Mouse (Mus musculus): Measurements from ENCODE around the gene Bicral.
"Not testable (repeated sequence)": the region's sequence is repeated elsewhere in the genome, so short reads cannot be mapped to it uniquely, and the experiment has no call there.

Gene Bicral

DNA sequence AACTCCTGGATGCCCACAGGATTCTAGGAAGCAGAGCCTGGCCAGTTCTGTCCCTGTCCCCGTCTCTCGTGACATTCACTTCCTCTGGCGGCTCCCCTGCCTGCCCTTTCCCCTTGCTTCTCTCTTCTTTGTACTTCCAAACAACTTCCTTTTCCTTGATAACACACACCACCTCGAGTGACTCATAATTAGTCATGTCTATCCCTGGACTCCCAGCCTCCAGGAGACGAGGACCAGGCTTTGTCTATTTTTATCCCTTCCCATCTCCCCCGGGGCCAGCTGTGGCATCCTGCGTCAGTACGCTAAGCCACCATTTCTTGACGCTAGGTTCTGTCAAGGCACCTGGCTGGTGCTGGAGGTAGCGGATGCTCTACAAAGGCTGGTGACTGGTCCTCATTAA lies 15.9 kb upstream of the Bicral start:
- no peak for DNase-seq

DNA sequence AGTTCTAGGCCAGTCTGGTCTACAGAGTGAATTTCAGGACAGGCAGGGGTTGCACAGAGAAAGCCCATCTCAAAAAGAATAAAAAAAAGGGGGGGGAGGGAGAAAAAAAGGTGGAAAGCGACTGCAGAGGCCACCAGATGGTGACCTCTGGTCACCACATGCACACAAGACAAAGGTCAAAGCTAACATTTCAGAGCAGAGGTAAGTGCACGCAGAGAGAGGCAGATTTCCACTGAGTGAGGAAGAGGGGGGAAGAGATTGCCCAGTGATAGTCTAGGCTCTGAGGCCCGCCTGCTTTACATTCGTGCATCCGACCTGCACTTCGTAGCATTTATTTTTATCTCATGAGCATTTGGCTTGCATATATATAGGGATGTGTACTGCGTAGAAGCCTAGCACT lies 14.5 kb upstream of the Bicral start:
- DNase-seq, result no peak

DNA sequence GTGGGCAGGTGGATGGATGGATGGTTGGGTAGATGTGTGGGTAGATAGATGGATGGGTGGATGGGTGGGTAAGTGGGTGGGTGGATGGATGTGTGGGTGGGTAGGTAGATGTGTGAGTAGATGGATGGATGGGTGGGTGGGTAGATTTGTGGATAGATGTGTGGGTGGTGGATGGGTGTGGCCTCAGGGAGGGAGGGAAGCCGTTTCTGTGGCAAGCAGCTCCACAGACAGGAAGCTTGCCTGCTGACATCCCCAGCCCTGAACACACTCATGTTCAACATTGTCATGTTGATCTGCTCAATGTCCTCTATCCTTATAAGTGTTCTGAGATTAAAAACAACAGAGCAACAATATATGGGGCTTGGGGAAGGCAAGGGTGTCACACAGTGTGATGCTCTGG lies 12.6 kb upstream of the Bicral start:
- peak; percentile 29 for DNase-seq

- DNase-seq, result peak; percentile 72
These were observed 12.0 kb upstream of the Bicral start for GRCm38 (mm10) chr17:46870204-46870798.

- no peak for DNase-seq
These were observed 8.6 kb upstream of the Bicral start for GRCm38 (mm10) chr17:46866836-46867235.

- no peak for DNase-seq
These were observed 6.4 kb upstream of the Bicral start for GRCm38 (mm10) chr17:46864566-46865195.

DNA sequence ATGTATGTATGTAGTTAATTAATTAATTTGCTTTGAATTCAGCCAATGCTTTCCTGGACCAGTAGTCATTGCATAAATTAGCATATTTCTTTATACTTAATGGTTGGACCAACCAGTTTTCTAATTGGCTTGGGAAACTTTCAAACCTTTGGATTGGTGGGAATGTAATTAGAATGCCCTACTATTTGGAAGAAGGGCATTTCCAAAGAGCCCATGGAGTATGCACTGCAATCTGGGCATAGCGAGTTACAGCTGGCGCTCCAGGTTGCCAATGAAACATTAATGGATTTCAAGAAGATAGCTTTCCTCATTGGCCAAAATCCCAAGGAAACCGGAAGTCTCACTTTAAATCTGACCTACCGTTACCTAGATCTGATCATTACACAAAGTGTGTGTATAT lies 1.8 kb upstream of the Bicral start:
- no peak for DNase-seq

GRCm38 (mm10) chr17:46858749-46859444 lies 615 bp upstream of the Bicral start:
- no peak for DNase-seq

- peak; percentile 77 for DNase-seq
These were observed 850 bp downstream of the Bicral start for GRCm38 (mm10) chr17:46857361-46857902.

- DNase-seq, result peak; percentile 76
These were observed 1.6 kb downstream of the Bicral start for GRCm38 (mm10) chr17:46856471-46857360.

GRCm38 (mm10) chr17:46856107-46856388 lies 2.2 kb downstream of the Bicral start:
- DNase-seq, result no peak

- peak; percentile 40 for DNase-seq
These were observed 2.8 kb downstream of the Bicral start for GRCm38 (mm10) chr17:46855328-46856106.

DNA sequence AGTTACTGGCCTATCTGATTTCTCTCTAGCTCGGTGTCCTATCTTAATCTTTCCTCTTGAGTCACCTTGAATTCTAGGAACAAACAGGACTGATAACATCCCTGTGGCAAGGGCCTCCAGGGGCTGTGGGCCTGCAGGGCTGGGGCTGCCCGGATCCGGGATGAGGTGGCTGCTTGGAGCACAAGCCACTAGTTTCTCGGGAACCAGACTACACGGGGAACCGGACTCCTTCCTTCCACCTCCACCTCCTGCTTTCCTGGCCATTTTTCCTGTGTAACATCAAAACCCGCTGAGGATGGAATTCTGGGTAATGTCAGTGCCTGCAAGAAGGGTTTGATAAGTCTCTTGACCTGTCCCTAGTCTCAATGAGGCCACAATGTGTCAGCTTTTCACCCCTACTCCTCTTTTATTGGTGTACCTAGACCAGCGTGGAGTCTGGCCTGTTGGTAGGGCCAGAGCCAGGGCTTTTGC lies 3.6 kb downstream of the Bicral start:
- no peak for DNase-seq

DNA sequence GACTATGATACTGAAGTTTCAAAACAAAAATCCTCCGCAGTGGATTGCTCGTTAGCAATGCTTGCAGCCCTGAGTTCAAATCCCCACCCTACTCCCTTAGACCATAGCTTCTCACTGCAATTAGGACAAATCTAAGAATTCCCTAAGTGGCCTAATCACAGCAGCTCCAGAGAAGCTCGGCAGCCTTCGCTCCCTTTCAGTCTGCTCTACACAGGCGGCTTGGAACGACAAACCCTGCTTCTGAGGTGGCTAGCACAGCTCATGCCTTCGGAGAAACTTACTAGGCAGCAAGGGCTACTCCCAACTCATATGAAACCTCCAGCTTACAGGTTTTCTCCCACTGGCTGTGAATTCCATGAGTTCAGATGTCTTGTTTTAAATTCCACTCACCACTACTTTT lies 4.2 kb downstream of the Bicral start:
- no peak for DNase-seq

GRCm38 (mm10) chr17:46853281-46853680 lies 5.0 kb downstream of the Bicral start:
- DNase-seq, result peak; percentile 24

DNA sequence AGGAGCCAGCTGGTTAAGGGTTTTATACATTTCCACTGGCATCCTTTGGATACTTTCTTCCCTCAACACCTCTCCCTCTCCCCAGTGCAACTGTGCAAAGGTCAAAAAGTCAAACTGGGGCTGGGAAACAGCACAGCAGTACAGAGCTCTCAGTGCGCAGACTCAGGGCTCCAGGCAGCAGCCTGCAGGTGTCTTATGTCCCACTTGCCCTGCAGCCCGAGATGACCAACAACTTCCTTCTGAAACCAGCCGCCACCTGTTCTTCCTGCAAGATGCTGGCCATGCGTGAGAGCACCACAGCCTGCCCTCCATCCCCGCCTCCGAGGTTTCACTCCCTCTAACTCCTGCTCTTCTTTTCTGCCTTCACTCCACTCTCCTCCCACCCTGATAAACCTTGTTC lies 5.6 kb downstream of the Bicral start:
- DNase-seq, result no peak

DNA sequence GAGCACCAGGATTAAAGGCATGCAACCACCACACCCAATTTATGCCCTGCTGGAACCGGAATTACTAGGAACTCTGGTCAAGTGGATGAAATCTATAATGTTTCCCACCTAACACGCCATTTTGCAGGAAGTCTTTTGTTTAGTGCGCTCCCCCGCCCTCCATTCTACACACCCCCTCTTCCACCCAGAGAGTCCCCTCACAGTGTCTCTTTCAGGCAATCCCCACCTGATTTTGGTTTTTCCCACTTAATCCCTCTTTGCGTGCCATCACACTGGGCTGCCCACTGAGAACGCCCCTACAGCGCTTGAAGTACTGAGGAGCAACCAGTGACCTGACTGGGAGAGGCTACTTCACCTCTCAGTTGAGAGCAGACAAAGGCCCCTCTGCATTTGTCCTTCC lies 11.1 kb downstream of the Bicral start:
- no peak for DNase-seq

GRCm38 (mm10) chr17:46846573-46846972 lies 11.7 kb downstream of the Bicral start:
- DNase-seq, result not testable (repeated sequence)

DNA sequence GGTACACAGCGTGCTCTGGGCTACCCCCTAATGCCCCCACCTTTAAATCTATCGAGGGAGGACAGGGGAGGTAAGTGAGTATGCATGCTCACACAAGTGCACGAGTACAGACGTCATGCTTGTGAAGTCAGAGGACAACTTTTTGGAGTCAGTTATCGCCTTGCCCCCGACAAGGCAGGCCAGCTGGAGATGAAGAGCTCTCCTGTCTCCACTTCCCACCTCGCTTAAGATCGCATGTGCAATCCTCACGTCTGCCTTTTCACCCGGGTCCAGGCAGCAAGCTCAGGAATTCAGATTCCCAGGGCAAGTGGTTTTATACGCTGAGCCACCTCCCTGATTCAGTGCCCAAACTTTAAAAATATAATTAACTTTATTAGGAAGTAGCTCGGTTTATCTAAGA lies 13.0 kb downstream of the Bicral start:
- no peak for DNase-seq

DNA sequence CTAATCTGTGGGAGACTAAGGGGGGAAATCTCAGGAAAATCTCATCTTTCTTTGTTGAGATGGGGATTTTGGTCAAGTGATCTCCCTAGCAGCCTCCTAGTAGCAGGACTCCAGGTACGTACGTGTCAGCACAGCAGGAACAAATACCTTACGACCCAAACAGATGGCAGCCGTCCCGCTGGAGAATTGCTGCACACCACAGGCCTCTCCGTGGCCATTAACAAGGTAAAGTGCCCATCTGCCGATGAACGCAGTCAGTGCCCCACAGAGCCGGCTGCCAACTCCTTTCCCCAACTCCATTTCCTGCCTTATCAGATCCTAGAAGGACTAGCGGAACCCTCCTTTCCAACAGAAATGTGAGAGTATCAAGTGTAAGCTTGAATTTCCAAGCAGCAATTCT lies 13.5 kb downstream of the Bicral start:
- no peak for DNase-seq

- DNase-seq, result no peak
These were observed 14.6 kb downstream of the Bicral start for GRCm38 (mm10) chr17:46843716-46844115.

DNA sequence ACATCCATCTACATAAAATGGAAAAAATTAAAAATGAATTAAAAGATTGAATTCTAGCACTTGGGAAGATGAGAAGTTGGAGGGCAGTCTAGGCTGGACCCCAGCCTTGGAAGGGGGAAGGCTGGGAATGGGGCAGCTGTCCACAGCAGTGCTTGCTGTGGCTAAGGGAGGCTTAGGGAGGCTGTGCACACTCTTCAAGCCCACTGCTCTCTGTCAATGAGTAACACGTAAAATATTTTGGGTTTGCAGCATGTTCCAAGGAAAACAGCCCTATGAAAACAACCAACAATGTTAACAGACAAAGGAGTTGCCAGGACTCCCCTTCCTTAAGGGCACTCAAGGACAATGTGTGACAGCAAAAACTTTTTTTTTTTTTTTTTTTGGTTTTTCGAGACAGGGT lies 15.3 kb downstream of the Bicral start:
- no peak for DNase-seq

Data from thymus, postnatal 25 days (tissue).